8 mouse cellular contexts compared by ENCODE assay signal in the genomic region with DNA sequence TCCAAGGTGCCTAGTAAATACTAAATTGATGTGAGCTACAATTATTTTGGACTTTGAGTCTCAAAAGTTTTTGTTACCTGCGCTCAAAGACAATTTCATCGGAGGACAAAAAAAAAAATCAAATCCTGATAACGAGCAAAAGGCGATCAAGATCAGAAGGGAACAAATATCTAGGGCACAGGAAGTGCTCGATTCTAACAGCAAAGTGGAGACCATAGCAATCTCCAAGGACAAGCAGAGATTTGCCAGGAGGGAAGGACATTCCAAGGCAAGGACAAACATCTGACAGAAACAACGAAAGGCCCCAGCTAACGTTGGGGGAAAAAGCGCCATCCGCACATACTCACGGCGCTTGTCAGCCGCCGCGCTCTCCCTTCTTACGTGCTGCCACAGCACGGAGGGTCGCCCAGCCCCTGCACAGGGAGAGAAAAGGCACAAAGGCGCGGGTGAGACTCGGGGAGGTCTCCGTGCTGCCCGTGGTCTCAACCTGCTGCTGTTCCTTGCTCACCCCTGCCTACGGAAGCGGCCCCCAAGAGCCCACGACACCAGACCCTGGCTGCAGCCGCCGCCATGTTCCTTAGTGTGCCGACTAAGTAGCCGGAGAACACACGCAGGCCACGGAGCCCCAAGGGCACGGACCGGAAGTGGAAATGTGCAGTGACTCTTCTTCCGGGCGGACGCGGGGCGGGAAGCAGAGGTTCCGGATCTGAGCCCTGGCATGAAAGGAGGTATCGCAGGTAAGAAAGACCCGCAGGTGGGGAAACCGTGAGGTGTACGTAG. TPM values are rescaled to one million over a fixed set of nuclear protein-coding genes. Genes with fewer than 3 reads are reported as not detected.
DNase-seq lines count a peak whose midpoint lies in the region; ATAC-seq and TF ChIP-seq lines count a peak whose summit lies in the region.

A gene (plus strand): TSS at position 665 of the 780 bp plus-strand sequence.
A gene (minus strand): TSS at position 752 of the 780 bp plus-strand sequence.

- H3K9ac ChIP-seq in kidney, embryonic 14.5 days (ENCODE audit: low read depth, low read length): peak within 1 kb of the TSS; percentile 89
- H3K9ac ChIP-seq in liver, adult 2 months (ENCODE audit: low read depth, low read length): peak within 1 kb of the TSS; percentile 92

- under 1% methylated on average over 43 of the region's 43 CpGs for WGBS in kidney, embryonic 14.5 days
- WGBS in liver, adult 2 months: under 1% methylated on average over 43 of the region's 43 CpGs

- H3K27me3 ChIP-seq in kidney, embryonic 14.5 days (ENCODE audit: control insufficient read depth, insufficient read depth, low read length): no peaks in the 10 kb centered on the region
- no peaks in the 10 kb centered on the region for H3K27me3 ChIP-seq in liver, adult 2 months (ENCODE audit: control insufficient read depth, insufficient read depth, low read length)
- no peaks in the 10 kb centered on the region for H3K27me3 ChIP-seq in myocyte (ENCODE audit: control insufficient read depth, insufficient read depth, insufficient read length)
- H3K27me3 ChIP-seq in splenic B cell, adult 2 months (ENCODE audit: control insufficient read depth, insufficient read depth, low read length, poor library complexity, severe bottlenecking): no peaks in the 10 kb centered on the region

- H3K27ac ChIP-seq in bone marrow macrophage, adult 2 months (ENCODE audit: insufficient read depth, low read depth, low read length): peak within 1 kb of the TSS; percentile 78
- H3K27ac ChIP-seq in embryonic fibroblast, embryonic 13.5 days (ENCODE audit: insufficient read depth, low read length): peak within 1 kb of the TSS; percentile 63
- peak within 1 kb of the TSS; percentile 75 for H3K27ac ChIP-seq in kidney, embryonic 14.5 days (ENCODE audit: low read depth, low read length)
- peak within 1 kb of the TSS; percentile 94 for H3K27ac ChIP-seq in liver, adult 2 months (replicated peaks; ENCODE audit: insufficient read depth, low read depth, low read length)

- DNase-seq in A20 (ENCODE audit: low read depth, low spot score): peak; percentile 96
- DNase-seq in heart, adult 9 months (ENCODE audit: low spot score in 2 of 2): peak; percentile 76 to 87
- peak; percentile 81 for DNase-seq in liver, adult 2 months (ENCODE audit: extremely low read depth, low read depth, low spot score)
- peak; percentile 91 for DNase-seq in splenic B cell, adult 2 months (ENCODE audit: low read depth, low spot score)

- H3ac ChIP-seq in myocyte (ENCODE audit: control insufficient read depth, insufficient read length): peak within 1 kb of the TSS; percentile 58

- ATAC-seq in kidney, embryonic 14.5 days (ENCODE audit: low FRiP score, low TSS enrichment): peak; percentile 95

- no peaks in the 10 kb centered on the region for H3K9me3 ChIP-seq in kidney, embryonic 14.5 days (ENCODE audit: control insufficient read depth, low read length)

- H3K79me2 ChIP-seq in liver, adult 2 months (ENCODE audit: control insufficient read depth, insufficient read depth, low read length): peaks cover 4% of the 10 kb centered on the region; the same call in 1 of the 2 replicates
- peaks cover 37% of the 10 kb centered on the region for H3K79me2 ChIP-seq in myocyte (ENCODE audit: control insufficient read depth, insufficient read depth)

- H3K4me1 ChIP-seq in bone marrow macrophage, adult 2 months (ENCODE audit: control insufficient read depth, insufficient read depth, low read length): peaks cover 12% of the 10 kb centered on the region; the same call in 1 of the 2 replicates
- H3K4me1 ChIP-seq in embryonic fibroblast, embryonic 13.5 days (ENCODE audit: control insufficient read depth, insufficient read depth, low read length): peaks cover 3% of the 10 kb centered on the region; the same call in 1 of the 2 replicates
- H3K4me1 ChIP-seq in kidney, embryonic 14.5 days (ENCODE audit: control insufficient read depth, insufficient read depth, low read length): peaks cover 13% of the 10 kb centered on the region; the same call in 1 of the 2 replicates
- peaks cover 9% of the 10 kb centered on the region; the same call in 1 of the 2 replicates for H3K4me1 ChIP-seq in liver, adult 2 months (ENCODE audit: control insufficient read depth, insufficient read depth, low read length)

- H3K4me3 ChIP-seq in bone marrow macrophage, adult 2 months (ENCODE audit: insufficient read depth, low read length): peak within 1 kb of the TSS; percentile 81
- peak within 1 kb of the TSS; percentile 93 for H3K4me3 ChIP-seq in embryonic fibroblast, embryonic 13.5 days (ENCODE audit: insufficient read depth, low read length)
- H3K4me3 ChIP-seq in kidney, embryonic 14.5 days (ENCODE audit: low read length): peak within 1 kb of the TSS; percentile 74
- peak within 1 kb of the TSS; percentile 83 for H3K4me3 ChIP-seq in liver, adult 2 months (ENCODE audit: insufficient read depth, low read depth, low read length)
- H3K4me3 ChIP-seq in myocyte: peak within 1 kb of the TSS; percentile 82

- no peak for TF ChIP-seq POLR2A in bone marrow macrophage, adult 2 months (IDR thresholded peaks at IDR 0.05; ENCODE audit: borderline replicate concordance, low read depth, low read length)
- peak; percentile 90 for TF ChIP-seq POLR2A in embryonic fibroblast, embryonic 13.5 days (IDR thresholded peaks at IDR 0.05; ENCODE audit: low read depth, low read length)
- peak; percentile 81; the same call in 1 of the 2 replicates for TF ChIP-seq POLR2A in liver, adult 2 months (IDR thresholded peaks at IDR 0.05; ENCODE audit: extremely low read depth, insufficient read depth, low read length)
- TF ChIP-seq POLR2A in myocyte (IDR thresholded peaks at IDR 0.05; ENCODE audit: insufficient read length, low read depth): peak; percentile 93

- H3K4me2 ChIP-seq in kidney, embryonic 14.5 days (replicated peaks; ENCODE audit: low read depth, low read length): peak within 1 kb of the TSS; percentile 56
- peak within 1 kb of the TSS; percentile 100 for H3K4me2 ChIP-seq in myocyte (ENCODE audit: low read depth)

- no peak for TF ChIP-seq CTCF in bone marrow macrophage, adult 2 months (IDR thresholded peaks at IDR 0.05; ENCODE audit: low read depth, low read length)
- no peak for TF ChIP-seq CTCF in embryonic fibroblast, embryonic 13.5 days (IDR thresholded peaks at IDR 0.05; ENCODE audit: borderline replicate concordance, insufficient read depth, low read length)
- TF ChIP-seq CTCF in liver, adult 2 months (IDR thresholded peaks at IDR 0.05; ENCODE audit: low read depth, low read length): no peak

- peaks cover 58% of the 10 kb centered on the region for H3K36me3 ChIP-seq in kidney, embryonic 14.5 days (ENCODE audit: control insufficient read depth, insufficient read depth, low read length)
- H3K36me3 ChIP-seq in liver, adult 2 months (ENCODE audit: control insufficient read depth, insufficient read depth, low read length): peaks cover 27% of the 10 kb centered on the region; the same call in 1 of the 2 replicates
- peaks cover 11% of the 10 kb centered on the region for H3K36me3 ChIP-seq in myocyte (ENCODE audit: control insufficient read depth, insufficient read depth)
- H3K36me3 ChIP-seq in splenic B cell, adult 2 months (ENCODE audit: control insufficient read depth, insufficient read depth, low read length, poor library complexity, severe bottlenecking): peaks cover 5% of the 10 kb centered on the region; the same call in 1 of the 2 replicates

TF ChIP-seq in myocyte, 11 proteins besides CTCF, POLR2A, EP300 and RAD21:
- TF ChIP-seq REST (IDR thresholded peaks at IDR 0.05; ENCODE audit: insufficient read depth, insufficient read length) (no peak), E2F4 (IDR thresholded peaks at IDR 0.05; ENCODE audit: insufficient read depth) (peak; percentile 46), MYOG (IDR thresholded peaks at IDR 0.05; ENCODE audit: control insufficient read depth in 1 of 3, insufficient read depth in 1 of 3, insufficient read length in 2 of 3, low read depth in 2 of 3) (peak in 1 of 3 experiments; percentile 47), SRF (IDR thresholded peaks at IDR 0.05; ENCODE audit: control insufficient read depth, insufficient read length, low read depth) (no peak), MYOD1 (IDR thresholded peaks at IDR 0.05; ENCODE audit: control insufficient read depth in 1 of 3, insufficient read length in 2 of 3, low read depth in 2 of 3) (peak in 1 of 3 experiments; percentile 24), POLR2AphosphoS2 (IDR thresholded peaks at IDR 0.05; ENCODE audit: insufficient read length, low read depth) (peak; percentile 92)

RNA-seq across cellular contexts. Expression of the first gene that starts in this region (rescaled TPM):
- polyA plus RNA-seq in bone marrow macrophage, adult 2 months (2012; ENCODE audit: insufficient read depth, insufficient read length, missing spikeins): 16.7 and 24.8 TPM in 2 replicates
- 18.2 and 21.9 TPM in 2 replicates for polyA plus RNA-seq in embryonic fibroblast, embryonic 13.5 days (2011; ENCODE audit: insufficient read length, low read depth, missing spikeins)
- 37.5 and 43.4 TPM in 2 replicates for polyA plus RNA-seq in kidney, embryonic 14.5 days (2014; fragmentation: Nextera tagmentation; extraction: Ambion mirVana)
- total RNA-seq in liver, adult 2 months (2014; rRNA removed): 9.0 and 9.3 TPM in 2 replicates
- 12.7 and 13.5 TPM in 2 replicates for polyA plus RNA-seq in liver, adult 2 months (2012; rRNA removed)
- 11.9 TPM for polyA plus RNA-seq in myocyte (2012; fragmentation: generic; extraction: Trizol)

RNA-seq across cellular contexts. Expression of the second gene that starts in this region (rescaled TPM):
- polyA plus RNA-seq in bone marrow macrophage, adult 2 months (2012; ENCODE audit: insufficient read depth, insufficient read length, missing spikeins): 84.0 and 102 TPM in 2 replicates
- 99.4 and 118 TPM in 2 replicates for polyA plus RNA-seq in embryonic fibroblast, embryonic 13.5 days (2011; ENCODE audit: insufficient read length, low read depth, missing spikeins)
- 233 and 251 TPM in 2 replicates for polyA plus RNA-seq in kidney, embryonic 14.5 days (2014; fragmentation: Nextera tagmentation; extraction: Ambion mirVana)
- 191 and 201 TPM in 2 replicates for total RNA-seq in liver, adult 2 months (2014; rRNA removed)
- polyA plus RNA-seq in liver, adult 2 months (2012; rRNA removed): 199 and 205 TPM in 2 replicates
- polyA plus RNA-seq in myocyte (2012; fragmentation: generic; extraction: Trizol): 268 TPM

Comparison
In these comparisons a context has a peak if more than half of its experiments do, and no peak if none do; other contexts are left out.
1. Peak in every context shown above with its lines: DNase-seq, ATAC-seq, H3K4me3 ChIP-seq and H3K27ac ChIP-seq.